Mouse (Mus musculus): ENCODE data around the gene Sorcs2. TPM values are rescaled to one million over a fixed set of nuclear protein-coding genes. Genes with fewer than 3 reads are reported as not detected.

Gene Sorcs2
- polyA plus RNA-seq, 1 experiment: 5.7 TPM

GRCm38 (mm10) chr5:36186294-36187053 is 211.5 kb downstream of the Sorcs2 start:
- WGBS: 79% methylated on average over 8 of the region's 8 CpGs
- no peak for DNase-seq
- Histone ChIP-seq H3K27me3 (ENCODE audit: control insufficient read depth, insufficient read depth, low read length) (no peaks in the 10 kb centered on the region), H3K36me3 (ENCODE audit: control insufficient read depth, insufficient read depth, low read length) (no peaks in the 10 kb centered on the region), H3K27ac (ENCODE audit: control insufficient read depth, insufficient read depth, low read length) (no peak overlapping the region), H3K4me3 (ENCODE audit: control insufficient read depth, insufficient read depth, low read length) (no peak overlapping the region), H3K4me1 (replicated peaks; ENCODE audit: control insufficient read depth, insufficient read depth, low read length) (no peaks in the 10 kb centered on the region)
- no peak for TF ChIP-seq CTCF (IDR thresholded peaks at IDR 0.05; ENCODE audit: borderline replicate concordance, control insufficient read depth, extremely low read depth, insufficient read depth, low read length, poor library complexity)

- TF ChIP-seq POLR2A (IDR thresholded peaks at IDR 0.05; ENCODE audit: control insufficient read depth, extremely low read depth, insufficient read depth, low read length, poor library complexity): no peak
- TF ChIP-seq CTCF (IDR thresholded peaks at IDR 0.05; ENCODE audit: borderline replicate concordance, control insufficient read depth, extremely low read depth, insufficient read depth, low read length, poor library complexity): no peak
- 96% methylated on average over 7 of the region's 7 CpGs for WGBS
- no peaks in the 10 kb centered on the region for H3K27me3 ChIP-seq (ENCODE audit: control insufficient read depth, insufficient read depth, low read length)
- H3K36me3 ChIP-seq (ENCODE audit: control insufficient read depth, insufficient read depth, low read length): no peaks in the 10 kb centered on the region
- no peak overlapping the region for H3K27ac ChIP-seq (ENCODE audit: control insufficient read depth, insufficient read depth, low read length)
- H3K4me3 ChIP-seq (ENCODE audit: control insufficient read depth, insufficient read depth, low read length): no peak overlapping the region
- H3K4me1 ChIP-seq (replicated peaks; ENCODE audit: control insufficient read depth, insufficient read depth, low read length): peaks cover 3% of the 10 kb centered on the region; the same call in 1 of the 2 replicates
- no peak for DNase-seq
Measured at GRCm38 (mm10) chr5:36182326-36182725, 215.6 kb downstream of the Sorcs2 start.

- no peak overlapping the region for H3K4me3 ChIP-seq (ENCODE audit: control insufficient read depth, insufficient read depth, low read length)
- 96% methylated on average over 5 of the region's 5 CpGs for whole genome bisulfite sequencing
- no peak for DNase-seq
- H3K27me3 ChIP-seq (ENCODE audit: control insufficient read depth, insufficient read depth, low read length): no peaks in the 10 kb centered on the region
- H3K36me3 ChIP-seq (ENCODE audit: control insufficient read depth, insufficient read depth, low read length): no peaks in the 10 kb centered on the region
- TF ChIP-seq POLR2A (IDR thresholded peaks at IDR 0.05; ENCODE audit: control insufficient read depth, extremely low read depth, insufficient read depth, low read length, poor library complexity) (no peak), CTCF (IDR thresholded peaks at IDR 0.05; ENCODE audit: borderline replicate concordance, control insufficient read depth, extremely low read depth, insufficient read depth, low read length, poor library complexity) (no peak)
- H3K27ac ChIP-seq (ENCODE audit: control insufficient read depth, insufficient read depth, low read length): no peak overlapping the region
- H3K4me1 ChIP-seq (replicated peaks; ENCODE audit: control insufficient read depth, insufficient read depth, low read length): peaks cover 3% of the 10 kb centered on the region; the same call in 1 of the 2 replicates
Measured at GRCm38 (mm10) chr5:36179708-36180107, 218.2 kb downstream of the Sorcs2 start.

- Histone ChIP-seq H3K36me3 (ENCODE audit: control insufficient read depth, insufficient read depth, low read length) (no peaks in the 10 kb centered on the region), H3K4me3 (ENCODE audit: control insufficient read depth, insufficient read depth, low read length) (no peak overlapping the region), H3K4me1 (replicated peaks; ENCODE audit: control insufficient read depth, insufficient read depth, low read length) (peaks cover 3% of the 10 kb centered on the region; the same call in 1 of the 2 replicates), H3K27ac (ENCODE audit: control insufficient read depth, insufficient read depth, low read length) (no peak overlapping the region), H3K27me3 (ENCODE audit: control insufficient read depth, insufficient read depth, low read length) (no peaks in the 10 kb centered on the region)
- TF ChIP-seq POLR2A (IDR thresholded peaks at IDR 0.05; ENCODE audit: control insufficient read depth, extremely low read depth, insufficient read depth, low read length, poor library complexity) (no peak), CTCF (IDR thresholded peaks at IDR 0.05; ENCODE audit: borderline replicate concordance, control insufficient read depth, extremely low read depth, insufficient read depth, low read length, poor library complexity) (no peak)
- no peak for DNase-seq
- WGBS: 98% methylated on average over 3 of the region's 3 CpGs
Measured at GRCm38 (mm10) chr5:36178785-36179184, 219.2 kb downstream of the Sorcs2 start.

GRCm38 (mm10) chr5:36178215-36178614 is 219.7 kb downstream of the Sorcs2 start:
- Histone ChIP-seq H3K36me3 (ENCODE audit: control insufficient read depth, insufficient read depth, low read length) (no peaks in the 10 kb centered on the region), H3K27ac (ENCODE audit: control insufficient read depth, insufficient read depth, low read length) (no peak overlapping the region), H3K4me3 (ENCODE audit: control insufficient read depth, insufficient read depth, low read length) (no peak overlapping the region), H3K27me3 (ENCODE audit: control insufficient read depth, insufficient read depth, low read length) (no peaks in the 10 kb centered on the region), H3K4me1 (replicated peaks; ENCODE audit: control insufficient read depth, insufficient read depth, low read length) (peaks cover 3% of the 10 kb centered on the region; the same call in 1 of the 2 replicates)
- no peak for TF ChIP-seq CTCF (IDR thresholded peaks at IDR 0.05; ENCODE audit: borderline replicate concordance, control insufficient read depth, extremely low read depth, insufficient read depth, low read length, poor library complexity)
- no peak for TF ChIP-seq POLR2A (IDR thresholded peaks at IDR 0.05; ENCODE audit: control insufficient read depth, extremely low read depth, insufficient read depth, low read length, poor library complexity)
- WGBS: 82% methylated on average over 7 of the region's 7 CpGs
- no peak for DNase-seq

GRCm38 (mm10) chr5:36176873-36177272 is 221.1 kb downstream of the Sorcs2 start:
- Histone ChIP-seq H3K36me3 (ENCODE audit: control insufficient read depth, insufficient read depth, low read length) (no peaks in the 10 kb centered on the region), H3K27me3 (ENCODE audit: control insufficient read depth, insufficient read depth, low read length) (no peaks in the 10 kb centered on the region), H3K4me3 (ENCODE audit: control insufficient read depth, insufficient read depth, low read length) (no peak overlapping the region), H3K27ac (ENCODE audit: control insufficient read depth, insufficient read depth, low read length) (no peak overlapping the region), H3K4me1 (replicated peaks; ENCODE audit: control insufficient read depth, insufficient read depth, low read length) (peaks cover 3% of the 10 kb centered on the region; the same call in 1 of the 2 replicates)
- no peak for TF ChIP-seq POLR2A (IDR thresholded peaks at IDR 0.05; ENCODE audit: control insufficient read depth, extremely low read depth, insufficient read depth, low read length, poor library complexity)
- no peak for TF ChIP-seq CTCF (IDR thresholded peaks at IDR 0.05; ENCODE audit: borderline replicate concordance, control insufficient read depth, extremely low read depth, insufficient read depth, low read length, poor library complexity)
- 96% methylated on average over 4 of the region's 4 CpGs for WGBS
- no peak for DNase-seq

Measured in thymus, adult 2 months (tissue).